In genomic region chr15:101454774-101455173, GRCm38 (mm10) we compare ENCODE assay signal across 34 mouse cellular contexts. TPM values are rescaled to one million over a fixed set of nuclear protein-coding genes. Genes with fewer than 3 reads are reported as not detected.
DNase-seq lines count a peak whose midpoint lies in the region; ATAC-seq and TF ChIP-seq lines count a peak whose summit lies in the region.
"Had no signal": no experiment of that assay in that cellular context is flagged by ENCODE, and none has a peak within 500 bp of the region (broad histone marks: within the 10 kb centered on the region; RNA-seq: fewer than 3 reads in every experiment).

No protein-coding gene starts in this region.

- H3K36me3 ChIP-seq in intestine, embryonic 15.5 days, result no peaks in the 10 kb centered on the region
- no peaks in the 10 kb centered on the region for H3K36me3 ChIP-seq in intestine, postnatal 0 days (ENCODE audit: control insufficient read depth, insufficient read depth)
- H3K36me3 ChIP-seq: embryonic facial prominence, embryonic 13.5 days; G1E; hindbrain, embryonic 13.5 days had no signal

- H3K4me2 ChIP-seq in intestine, embryonic 15.5 days (replicated peaks), result no peak overlapping the region
- H3K4me2 ChIP-seq in intestine, postnatal 0 days (replicated peaks; ENCODE audit: low read depth), result no peak overlapping the region
- H3K4me2 ChIP-seq: embryonic facial prominence, embryonic 13.5 days; heart, embryonic 11.5 days; hindbrain, embryonic 13.5 days had no signal

- no peak for TF ChIP-seq CTCF in intestine, postnatal 0 days (IDR thresholded peaks at IDR 0.05; ENCODE audit: low read depth)
- no peak for TF ChIP-seq CTCF in embryonic fibroblast, embryonic 13.5 days (IDR thresholded peaks at IDR 0.05; ENCODE audit: borderline replicate concordance, insufficient read depth, low read length)

- 0 out of 2 replicates have a peak, but pooled peaks have one; percentile 47 for ATAC-seq in intestine, embryonic 15.5 days
- ATAC-seq in intestine, postnatal 0 days, result no peak
- ATAC-seq in CD4-positive, CD25-positive, alpha-beta regulatory T cell, adult 4 months, result no peak
- ATAC-seq: forebrain, embryonic 14.5 days; forebrain, postnatal 0 days; hindbrain, embryonic 16.5 days; intestine, embryonic 16.5 days had no signal

- no peaks in the 10 kb centered on the region for H3K4me1 ChIP-seq in intestine, embryonic 15.5 days (replicated peaks)
- no peaks in the 10 kb centered on the region for H3K4me1 ChIP-seq in intestine, postnatal 0 days (replicated peaks; ENCODE audit: control insufficient read depth, insufficient read depth, low read length)
- peaks cover 3% of the 10 kb centered on the region; the same call in 1 of the 2 replicates for H3K4me1 ChIP-seq in embryonic fibroblast, embryonic 13.5 days (ENCODE audit: control insufficient read depth, insufficient read depth, low read length)

- 75% methylated on average over 8 of the region's 8 CpGs for WGBS in intestine, embryonic 15.5 days
- 60% methylated on average over 8 of the region's 8 CpGs for WGBS in intestine, postnatal 0 days

- DNase-seq in lung, postnatal 36 days, result peak; percentile 22
- DNase-seq in lung, postnatal 4 days, result no peak
- no peak for DNase-seq in adrenal gland, postnatal 25 days
- DNase-seq: adrenal gland, adult 2 months; adrenal gland, postnatal 36 days; cerebellum, adult 11 months; cerebellum, adult 2 months; cerebellum, adult 9-11 months; cerebellum, postnatal 25 days; forebrain, postnatal 0 days; gastrocnemius, adult 2 months; gastrocnemius, postnatal 14 days; heart, adult 11 months had no signal

- H3K4me3 ChIP-seq in intestine, embryonic 15.5 days (replicated peaks), result no peak overlapping the region
- no peak overlapping the region for H3K4me3 ChIP-seq in intestine, postnatal 0 days (ENCODE audit: low read depth, low read length)
- H3K4me3 ChIP-seq in embryonic fibroblast, embryonic 13.5 days (ENCODE audit: insufficient read depth, low read length), result no peak overlapping the region
- H3K4me3 ChIP-seq: embryonic facial prominence, embryonic 13.5 days; gastrocnemius, adult 2 months; hindbrain, embryonic 13.5 days had no signal

- TF ChIP-seq POLR2A in embryonic fibroblast, embryonic 13.5 days (IDR thresholded peaks at IDR 0.05; ENCODE audit: low read depth, low read length), result no peak

- no peaks in the 10 kb centered on the region for H3K9me3 ChIP-seq in intestine, embryonic 15.5 days
- no peaks in the 10 kb centered on the region for H3K9me3 ChIP-seq in intestine, postnatal 0 days (ENCODE audit: control insufficient read depth)
- H3K9me3 ChIP-seq: hindbrain, embryonic 13.5 days had no signal

- H3K27ac ChIP-seq in intestine, embryonic 15.5 days, result no peak overlapping the region
- no peak overlapping the region for H3K27ac ChIP-seq in intestine, postnatal 0 days (ENCODE audit: low read depth, low read length)
- H3K27ac ChIP-seq in embryonic fibroblast, embryonic 13.5 days (ENCODE audit: insufficient read depth, low read length), result 0 out of 2 replicates have a peak overlapping the region, but pooled peaks have one; percentile 16
- H3K27ac ChIP-seq: embryonic facial prominence, embryonic 13.5 days; gastrocnemius, adult 2 months; hindbrain, embryonic 13.5 days had no signal

- no peak overlapping the region for H3K9ac ChIP-seq in intestine, embryonic 15.5 days
- H3K9ac ChIP-seq in intestine, postnatal 0 days (ENCODE audit: low read depth, low read length), result no peak overlapping the region
- H3K9ac ChIP-seq: embryonic facial prominence, embryonic 13.5 days; forebrain, postnatal 0 days; hindbrain, embryonic 13.5 days had no signal

- no peaks in the 10 kb centered on the region for H3K27me3 ChIP-seq in intestine, embryonic 15.5 days (replicated peaks)
- H3K27me3 ChIP-seq in intestine, postnatal 0 days (replicated peaks; ENCODE audit: control insufficient read depth, insufficient read depth, low read length), result no peaks in the 10 kb centered on the region
- H3K27me3 ChIP-seq: embryonic facial prominence, embryonic 13.5 days had no signal

RNA-seq across cellular contexts. Expression of gene Krt88, which starts 7.2 kb away (rescaled TPM):
- not detected in 2 replicates for polyA plus RNA-seq in intestine, embryonic 15.5 days (2015; fragmentation: Nextera tagmentation; extraction: Ambion mirVana)
- not detected in 2 replicates for polyA plus RNA-seq in intestine, postnatal 0 days (2015; fragmentation: Nextera tagmentation; extraction: Ambion mirVana)
- polyA plus RNA-seq in embryonic fibroblast, embryonic 13.5 days (2011; ENCODE audit: insufficient read length, low read depth, missing spikeins), result not detected in 2 replicates
- total RNA-seq in adrenal gland, postnatal 25 days (2021), result not detected in 2 replicates
- polyA plus RNA-seq in CD4-positive, CD25-positive, alpha-beta regulatory T cell, adult 4 months (2017; shearing (Covaris generic)), result not detected
- total RNA-seq: adrenal gland, adult 2 months; adrenal gland, postnatal 36 days; CH12.LX; common myeloid progenitor, adult 5-6 weeks; forebrain, postnatal 0 days; G1E; gastrocnemius, adult 2 months; gastrocnemius, postnatal 14 days; gastrocnemius, postnatal 4 days; heart, adult 8-10 months; heart, postnatal 25 days; hematopoietic stem cell, adult 5-6 weeks had no signal
- polyA plus RNA-seq: adrenal gland, adult 2 months; cerebellum, adult 2 months; embryonic facial prominence, embryonic 13.5 days; forebrain, embryonic 11.5 days; forebrain, embryonic 14.5 days; forebrain, postnatal 0 days; frontal cortex, adult 2 months; G1E; heart, embryonic 11.5 days; heart, embryonic 14.5 days; heart, postnatal 0 days; hindbrain, embryonic 13.5 days; hindbrain, embryonic 16.5 days had no signal

RNA-seq across cellular contexts. Expression of gene Krt81, which starts 8.8 kb away (rescaled TPM):
- not detected in 2 replicates for polyA plus RNA-seq in intestine, embryonic 15.5 days (2015; fragmentation: Nextera tagmentation; extraction: Ambion mirVana)
- not detected in 2 replicates for polyA plus RNA-seq in intestine, postnatal 0 days (2015; fragmentation: Nextera tagmentation; extraction: Ambion mirVana)
- polyA plus RNA-seq in embryonic fibroblast, embryonic 13.5 days (2011; ENCODE audit: insufficient read length, low read depth, missing spikeins), result not detected in 2 replicates
- not detected in 2 replicates for total RNA-seq in adrenal gland, postnatal 25 days (2021)
- not detected for polyA plus RNA-seq in CD4-positive, CD25-positive, alpha-beta regulatory T cell, adult 4 months (2017; shearing (Covaris generic))
- total RNA-seq: adrenal gland, adult 2 months; adrenal gland, postnatal 36 days; CH12.LX; common myeloid progenitor, adult 5-6 weeks; forebrain, postnatal 0 days; G1E; gastrocnemius, adult 2 months; gastrocnemius, postnatal 14 days; gastrocnemius, postnatal 4 days; heart, adult 8-10 months; heart, postnatal 25 days; hematopoietic stem cell, adult 5-6 weeks had no signal
- polyA plus RNA-seq: adrenal gland, adult 2 months; cerebellum, adult 2 months; embryonic facial prominence, embryonic 13.5 days; forebrain, embryonic 11.5 days; forebrain, embryonic 14.5 days; forebrain, postnatal 0 days; frontal cortex, adult 2 months; G1E; heart, embryonic 11.5 days; heart, embryonic 14.5 days; heart, postnatal 0 days; hindbrain, embryonic 13.5 days; hindbrain, embryonic 16.5 days; intestine, embryonic 16.5 days had no signal

RNA-seq across cellular contexts. Expression of gene Krt87, which starts 16.2 kb away (rescaled TPM):
- 0.20 and 0.21 TPM in 2 replicates for polyA plus RNA-seq in intestine, embryonic 15.5 days (2015; fragmentation: Nextera tagmentation; extraction: Ambion mirVana)
- 0.16 TPM in 2 replicates for polyA plus RNA-seq in intestine, postnatal 0 days (2015; fragmentation: Nextera tagmentation; extraction: Ambion mirVana)
- polyA plus RNA-seq in embryonic fibroblast, embryonic 13.5 days (2011; ENCODE audit: insufficient read length, low read depth, missing spikeins), result not detected in 2 replicates
- total RNA-seq in adrenal gland, postnatal 25 days (2021), result not detected in 2 replicates
- polyA plus RNA-seq in CD4-positive, CD25-positive, alpha-beta regulatory T cell, adult 4 months (2017; shearing (Covaris generic)), result 1 to 10 TPM in 1 of 2 experiments, under 1 TPM in 1; 0.66 to 1.1 TPM
- total RNA-seq: adrenal gland, adult 2 months; adrenal gland, postnatal 36 days; G1E; gastrocnemius, adult 2 months; gastrocnemius, postnatal 14 days; heart, adult 8-10 months; heart, postnatal 25 days; hematopoietic stem cell, adult 5-6 weeks had no signal
- polyA plus RNA-seq: adrenal gland, adult 2 months; forebrain, embryonic 11.5 days; forebrain, embryonic 14.5 days; G1E; heart, embryonic 11.5 days; heart, embryonic 14.5 days; heart, postnatal 0 days had no signal

RNA-seq across cellular contexts. Expression of gene Krt86, which starts 18.5 kb away (rescaled TPM):
- polyA plus RNA-seq in intestine, embryonic 15.5 days (2015; fragmentation: Nextera tagmentation; extraction: Ambion mirVana), result 0.14 TPM in 1 of 2 replicates, not detected in the other
- polyA plus RNA-seq in intestine, postnatal 0 days (2015; fragmentation: Nextera tagmentation; extraction: Ambion mirVana), result not detected in 2 replicates
- polyA plus RNA-seq in embryonic fibroblast, embryonic 13.5 days (2011; ENCODE audit: insufficient read length, low read depth, missing spikeins), result not detected in 2 replicates
- not detected in 2 replicates for total RNA-seq in adrenal gland, postnatal 25 days (2021)
- not detected for polyA plus RNA-seq in CD4-positive, CD25-positive, alpha-beta regulatory T cell, adult 4 months (2017; shearing (Covaris generic))
- total RNA-seq: adrenal gland, adult 2 months; adrenal gland, postnatal 36 days; CH12.LX; common myeloid progenitor, adult 5-6 weeks; gastrocnemius, adult 2 months; gastrocnemius, postnatal 14 days; gastrocnemius, postnatal 4 days; heart, adult 8-10 months; heart, postnatal 25 days; hematopoietic stem cell, adult 5-6 weeks had no signal
- polyA plus RNA-seq: adrenal gland, adult 2 months; cerebellum, adult 2 months; embryonic facial prominence, embryonic 13.5 days; forebrain, embryonic 11.5 days; forebrain, embryonic 14.5 days; G1E; heart, embryonic 11.5 days; heart, embryonic 14.5 days; heart, postnatal 0 days; hindbrain, embryonic 13.5 days; intestine, embryonic 16.5 days had no signal

RNA-seq across cellular contexts. Expression of gene Krt83, which starts 36.5 kb away (rescaled TPM):
- 0.19 TPM in 1 of 2 replicates, not detected in the other for polyA plus RNA-seq in intestine, embryonic 15.5 days (2015; fragmentation: Nextera tagmentation; extraction: Ambion mirVana)
- polyA plus RNA-seq in intestine, postnatal 0 days (2015; fragmentation: Nextera tagmentation; extraction: Ambion mirVana), result not detected in 2 replicates
- polyA plus RNA-seq in embryonic fibroblast, embryonic 13.5 days (2011; ENCODE audit: insufficient read length, low read depth, missing spikeins), result not detected in 2 replicates
- not detected in 2 replicates for total RNA-seq in adrenal gland, postnatal 25 days (2021)
- polyA plus RNA-seq in CD4-positive, CD25-positive, alpha-beta regulatory T cell, adult 4 months (2017; shearing (Covaris generic)), result 1 to 10 TPM; 3.2 to 7.4 TPM
- total RNA-seq: adrenal gland, adult 2 months; adrenal gland, postnatal 36 days; CH12.LX; common myeloid progenitor, adult 5-6 weeks; forebrain, postnatal 0 days; G1E; gastrocnemius, adult 2 months; heart, adult 8-10 months; heart, postnatal 25 days; hematopoietic stem cell, adult 5-6 weeks had no signal
- polyA plus RNA-seq: cerebellum, adult 2 months; embryonic facial prominence, embryonic 13.5 days; forebrain, embryonic 11.5 days; forebrain, embryonic 14.5 days; forebrain, postnatal 0 days; frontal cortex, adult 2 months; G1E; heart, embryonic 11.5 days; heart, embryonic 14.5 days; heart, postnatal 0 days; hindbrain, embryonic 13.5 days; hindbrain, embryonic 16.5 days had no signal
